In genomic region chr15:97751676-97752075, GRCm38 (mm10) we compare ENCODE assay signal across 13 mouse cellular contexts. TPM values are rescaled to one million over a fixed set of nuclear protein-coding genes. Genes with fewer than 3 reads are reported as not detected.
DNase-seq lines count a peak whose midpoint lies in the region; ATAC-seq and TF ChIP-seq lines count a peak whose summit lies in the region.
"Had no signal": no experiment of that assay in that cellular context is flagged by ENCODE, and none has a peak within 500 bp of the region (broad histone marks: within the 10 kb centered on the region; RNA-seq: fewer than 3 reads in every experiment).

No protein-coding gene starts in this region.

- no peak overlapping the region for H3K9ac ChIP-seq in stomach, postnatal 0 days (ENCODE audit: low read length)
- H3K9ac ChIP-seq: midbrain, embryonic 12.5 days had no signal

- no peak overlapping the region for H3K4me3 ChIP-seq in lung, adult 2 months (replicated peaks; ENCODE audit: extremely low read depth, low read depth, low read length)
- H3K4me3 ChIP-seq in stomach, postnatal 0 days (ENCODE audit: low read depth, low read length), result no peak overlapping the region
- H3K4me3 ChIP-seq: limb, embryonic 10.5 days; midbrain, embryonic 12.5 days had no signal

- DNase-seq in heart, adult 11 months, result peak; percentile 96
- no peak for DNase-seq in heart, postnatal 36 days
- DNase-seq in lung, adult 2 months, result no peak
- no peak for DNase-seq in lung, postnatal 10 days
- DNase-seq in ZHBTc4 (ENCODE audit: low read depth, low spot score), result peak; percentile 64
- DNase-seq in stomach, postnatal 0 days (ENCODE audit: low spot score), result peak; percentile 32
- DNase-seq: adrenal gland, postnatal 36 days; cerebellum, postnatal 36 days had no signal

- 61% methylated on average over 2 of the region's 2 CpGs for WGBS in lung, adult 2 months
- WGBS in stomach, postnatal 0 days, result 77% methylated on average over 2 of the region's 2 CpGs

- no peak overlapping the region for H3K27ac ChIP-seq in stomach, postnatal 0 days (replicated peaks)
- H3K27ac ChIP-seq: midbrain, embryonic 12.5 days had no signal

- intact Hi-C loops in heart, postnatal 36 days (cut with DNase I), result loop anchor here (1.0 kb wide), 1 partner anchor 25 kb away; no protein-coding TSS in a partner anchor

- no peak for ATAC-seq in stomach, postnatal 0 days (ENCODE audit: low FRiP score, low TSS enrichment)
- ATAC-seq in erythroid progenitor cell, adult 5-6 weeks (replicated peaks; ENCODE audit: low FRiP score, poor library complexity, severe bottlenecking), result no peak
- ATAC-seq in inflammation-experienced regulatory T-cells, adult 6 months, result no peak

- H3K4me1 ChIP-seq in lung, adult 2 months (ENCODE audit: control insufficient read depth, insufficient read depth, low read length), result peaks cover 7% of the 10 kb centered on the region
- H3K4me1 ChIP-seq in stomach, postnatal 0 days (replicated peaks; ENCODE audit: control insufficient read depth, insufficient read depth), result no peaks in the 10 kb centered on the region

- no peak overlapping the region for H3K4me2 ChIP-seq in stomach, postnatal 0 days (replicated peaks; ENCODE audit: low read depth)
- H3K4me2 ChIP-seq: heart, embryonic 11.5 days; midbrain, embryonic 12.5 days had no signal

- TF ChIP-seq CTCF in lung, adult 2 months (IDR thresholded peaks at IDR 0.05; ENCODE audit: insufficient read depth, low read length), result peak; percentile 69
- peak; percentile 69 for TF ChIP-seq CTCF in stomach, postnatal 0 days (IDR thresholded peaks at IDR 0.05; ENCODE audit: low read depth)

- no peaks in the 10 kb centered on the region for H3K36me3 ChIP-seq in stomach, postnatal 0 days (ENCODE audit: control insufficient read depth, insufficient read depth, low read length)
- H3K36me3 ChIP-seq: limb, embryonic 10.5 days; midbrain, embryonic 12.5 days had no signal

- no peak for TF ChIP-seq POLR2A in lung, adult 2 months (IDR thresholded peaks at IDR 0.05; ENCODE audit: borderline replicate concordance, extremely low read depth, low read depth, low read length)

- no peaks in the 10 kb centered on the region for H3K27me3 ChIP-seq in stomach, postnatal 0 days (ENCODE audit: control insufficient read depth, insufficient read depth, low read length)

- TF ChIP-seq EP300 in stomach, postnatal 0 days (optimal IDR thresholded peaks at IDR 0.05), result no peak

- H3K9me3 ChIP-seq in stomach, postnatal 0 days (ENCODE audit: control insufficient read depth, low read length), result no peaks in the 10 kb centered on the region
- H3K9me3 ChIP-seq: limb, embryonic 10.5 days; midbrain, embryonic 12.5 days had no signal

RNA-seq across cellular contexts. Expression of gene Rapgef3, which starts 16.1 kb away (rescaled TPM):
- total RNA-seq in heart, postnatal 36 days (2021), result 10 to 100 TPM; 25.4 to 27.4 TPM
- 94.2 and 133 TPM in 2 replicates for polyA plus RNA-seq in lung, adult 2 months (2012; rRNA removed)
- 3.2 and 4.2 TPM in 2 replicates for polyA plus RNA-seq in stomach, postnatal 0 days (2015; fragmentation: Nextera tagmentation; extraction: Ambion mirVana)
- not detected in 2 replicates for total RNA-seq in erythroid progenitor cell, adult 5-6 weeks (2015; ENCODE audit: low replicate concordance)
- 3.9 TPM in 1 of 2 replicates, not detected in the other for total RNA-seq in erythroid progenitor cell, adult 5-6 weeks (2017; ENCODE audit: low replicate concordance)
- polyA plus RNA-seq in inflammation-experienced regulatory T-cells, adult 6 months (2017; shearing (Covaris generic)), result not detected

RNA-seq across cellular contexts. Expression of gene Endou, which starts 20.5 kb away (rescaled TPM):
- 1 to 10 TPM; 1.3 to 2.2 TPM for total RNA-seq in heart, postnatal 36 days (2021)
- 4.0 and 18.9 TPM in 2 replicates for polyA plus RNA-seq in lung, adult 2 months (2012; rRNA removed)
- polyA plus RNA-seq in stomach, postnatal 0 days (2015; fragmentation: Nextera tagmentation; extraction: Ambion mirVana), result 37.0 and 38.3 TPM in 2 replicates
- total RNA-seq in erythroid progenitor cell, adult 5-6 weeks (2015; ENCODE audit: low replicate concordance), result 3.8 TPM in 1 of 2 replicates, not detected in the other
- total RNA-seq in erythroid progenitor cell, adult 5-6 weeks (2017; ENCODE audit: low replicate concordance), result not detected in 2 replicates
- polyA plus RNA-seq in inflammation-experienced regulatory T-cells, adult 6 months (2017; shearing (Covaris generic)), result not detected
- polyA plus RNA-seq: heart, embryonic 11.5 days had no signal

RNA-seq across cellular contexts. Expression of gene Slc48a1, which starts 26.6 kb away (rescaled TPM):
- 10 to 100 TPM; 73.3 to 84.1 TPM for total RNA-seq in heart, postnatal 36 days (2021)
- 158 and 174 TPM in 2 replicates for polyA plus RNA-seq in lung, adult 2 months (2012; rRNA removed)
- 36.7 and 40.7 TPM in 2 replicates for polyA plus RNA-seq in stomach, postnatal 0 days (2015; fragmentation: Nextera tagmentation; extraction: Ambion mirVana)
- 122 and 124 TPM in 2 replicates for total RNA-seq in erythroid progenitor cell, adult 5-6 weeks (2015; ENCODE audit: low replicate concordance)
- 74.2 and 96.2 TPM in 2 replicates for total RNA-seq in erythroid progenitor cell, adult 5-6 weeks (2017; ENCODE audit: low replicate concordance)
- 10 to 100 TPM; 30.1 to 34.1 (median 30.8) TPM for polyA plus RNA-seq in inflammation-experienced regulatory T-cells, adult 6 months (2017; shearing (Covaris generic))

RNA-seq across cellular contexts. Expression of gene Rpap3, which starts 46.1 kb away (rescaled TPM):
- total RNA-seq in heart, postnatal 36 days (2021), result 10 to 100 TPM; 13.1 to 15.7 TPM
- 3.1 and 5.0 TPM in 2 replicates for polyA plus RNA-seq in lung, adult 2 months (2012; rRNA removed)
- 13.3 and 13.9 TPM in 2 replicates for polyA plus RNA-seq in stomach, postnatal 0 days (2015; fragmentation: Nextera tagmentation; extraction: Ambion mirVana)
- total RNA-seq in erythroid progenitor cell, adult 5-6 weeks (2015; ENCODE audit: low replicate concordance), result 4.2 and 5.0 TPM in 2 replicates
- 6.4 and 6.6 TPM in 2 replicates for total RNA-seq in erythroid progenitor cell, adult 5-6 weeks (2017; ENCODE audit: low replicate concordance)
- 10 to 100 TPM; 17.3 to 34.2 (median 22.8) TPM for polyA plus RNA-seq in inflammation-experienced regulatory T-cells, adult 6 months (2017; shearing (Covaris generic))

Comparison
In these comparisons a context has a peak if more than half of its experiments do, and no peak if none do; other contexts are left out.
1. DNase-seq: peak in heart, adult 11 months (single experiment), ZHBTc4 (single experiment) and stomach, postnatal 0 days (single experiment); none in heart, postnatal 36 days (0 of 2), lung, adult 2 months (single experiment) and lung, postnatal 10 days (single experiment).
2. RNA of gene Rapgef3, which starts 16.1 kb away (polyA plus RNA-seq): 94.2 to 133 TPM in lung, adult 2 months; 3.2 to 4.2 TPM in stomach, postnatal 0 days and not detected in inflammation-experienced regulatory T-cells, adult 6 months; every median in the first group is over 10 times any median in the second.